Mouse (Mus musculus): ENCODE results near the gene Paxbp1.

- TF ChIP-seq CTCF (IDR thresholded peaks at IDR 0.05; ENCODE audit: borderline replicate concordance, insufficient read depth, low read depth, low read length) (no peak), POLR2A (IDR thresholded peaks at IDR 0.05; ENCODE audit: borderline replicate concordance, insufficient read depth, low read length) (no peak)
Observed at GRCm38 (mm10) chr16:91084307-91085238, 40.2 kb upstream of the Paxbp1 start.

Data from cerebellum, adult 2 months (tissue).